Mouse (Mus musculus) hindbrain, embryonic 12.5 days (tissue): ENCODE data around the gene D930048N14Rik. TPM values are rescaled to one million over a fixed set of nuclear protein-coding genes. Genes with fewer than 3 reads are reported as not detected.
A peak's percentile ranks its signal among the peaks of the same experiment; 100 is the strongest.
"Not testable (repeated sequence)": the region's sequence is repeated elsewhere in the genome, so short reads cannot be mapped to it uniquely, and the experiment has no call there.

Source experiments
- ATAC-seq: fragments of 200-750 bp; cut with Nextera tagmentation; 2 replicates; pipeline ENCODE4 v1.8.0; 2017; ENCODE audit warnings: moderate TSS enrichment; ENCODE audit not compliant: low FRiP score
- H3K27ac ChIP-seq: fragments of 300-500 bp; sonication (generic); 2 replicates; pipeline ENCODE4 v1.5.1; 2016; ENCODE audit warnings: mild to moderate bottlenecking
- H3K27me3 ChIP-seq: fragments of 300-500 bp; sonication (generic); 2 replicates; pipeline ENCODE4 v1.6.1; 2016; ENCODE audit warnings: mild to moderate bottlenecking
- H3K36me3 ChIP-seq: fragments of 300-500 bp; sonication (generic); 2 replicates; pipeline ENCODE4 v1.6.1; 2016; ENCODE audit warnings: mild to moderate bottlenecking
- H3K4me1 ChIP-seq: fragments of 300-500 bp; sonication (generic); 2 replicates; pipeline ENCODE4 v1.6.1; 2016
- H3K4me2 ChIP-seq: fragments of 300-500 bp; sonication (generic); replicated peaks from 2 replicates; pipeline ENCODE4 v1.6.1; 2016; ENCODE audit warnings: mild to moderate bottlenecking
- H3K4me3 ChIP-seq: fragments of 300-500 bp; sonication (generic); 2 replicates; pipeline ENCODE4 v1.5.1; 2016; ENCODE audit warnings: mild to moderate bottlenecking
- H3K9ac ChIP-seq: fragments of 300-500 bp; sonication (generic); 2 replicates; pipeline ENCODE4 v1.6.1; 2016; ENCODE audit warnings: mild to moderate bottlenecking, moderate library complexity
- H3K9me3 ChIP-seq: fragments of 300-500 bp; sonication (generic); replicated peaks from 2 replicates; pipeline ENCODE4 v1.6.1; 2016; ENCODE audit warnings: mild to moderate bottlenecking
- WGBS: fragments of 180-500 bp; shearing (Covaris S2); methylation state at CpG from one replicate; pipeline ENCODE4 v1.1.7; 2016; 5-methylcytosine and 5-hydroxymethylcytosine counted together
- polyA plus RNA-seq: library from polyadenylated mRNA; unstranded; fragments of >200 nt; fragmentation: Nextera tagmentation; extraction: Ambion mirVana; gene quantifications from 2 replicates; pipeline ENCODE4 v1.2.1, GENCODE M21; 2016

D930048N14Rik gene
- polyA plus RNA-seq, 1 experiment from 2014 or later: 0.98 TPM

DNA sequence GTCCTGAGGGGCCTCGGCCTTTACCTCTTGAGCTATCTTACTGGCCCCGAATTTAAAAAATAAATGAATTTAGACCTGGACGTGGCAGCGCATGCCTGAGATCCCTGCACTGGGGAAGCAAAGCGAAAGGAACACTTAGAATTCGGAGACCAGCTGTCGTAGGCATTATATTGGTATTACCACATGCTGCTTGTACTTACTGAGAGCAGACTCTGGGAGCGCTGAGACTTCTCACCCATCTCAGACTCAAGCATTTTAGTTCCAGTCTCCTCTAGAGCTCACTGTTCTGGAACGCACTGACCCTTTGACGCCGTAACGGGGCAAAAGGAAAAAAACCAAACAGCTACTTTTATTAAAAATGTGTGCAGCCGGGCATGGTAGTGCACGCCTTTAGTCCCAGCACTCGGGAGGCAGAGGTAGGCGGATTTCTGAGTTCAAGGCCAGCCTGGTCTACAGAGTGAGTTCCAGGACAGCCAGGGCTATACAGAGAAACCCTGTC lies 11.2 kb downstream of the D930048N14Rik start:
- Histone ChIP-seq H3K4me1 (no peaks in the 10 kb centered on the region), H3K9me3 (no peaks in the 10 kb centered on the region), H3K36me3 (no peaks in the 10 kb centered on the region), H3K27ac (no peak overlapping the region), H3K27me3 (no peaks in the 10 kb centered on the region), H3K4me2 (no peak overlapping the region), H3K9ac (no peak overlapping the region), H3K4me3 (no peak overlapping the region)
- WGBS: 78% methylated on average over 16 of the region's 16 CpGs
- no peak for ATAC-seq

DNA sequence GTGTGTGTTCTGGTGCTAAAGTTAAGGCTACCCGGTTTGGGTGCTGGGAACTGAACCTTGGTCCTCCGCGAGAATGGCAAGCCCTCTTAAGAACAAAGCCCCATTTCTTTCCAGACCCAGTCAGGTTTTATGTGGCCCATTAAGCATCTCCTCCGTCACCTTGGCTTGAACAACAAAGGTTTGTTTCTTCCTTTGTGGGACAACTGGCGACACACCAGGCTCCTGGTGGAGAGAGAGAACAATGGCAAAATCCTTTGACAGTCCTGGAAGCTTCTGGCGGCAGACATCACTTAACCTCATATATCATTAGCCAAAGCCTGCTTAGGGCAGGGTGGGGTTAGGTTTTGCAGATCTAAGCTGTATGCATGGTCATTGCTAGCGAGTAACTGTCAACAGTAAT lies 11.9 kb downstream of the D930048N14Rik start:
- Histone ChIP-seq H3K27ac (no peak overlapping the region), H3K4me3 (no peak overlapping the region), H3K27me3 (no peaks in the 10 kb centered on the region), H3K36me3 (no peaks in the 10 kb centered on the region), H3K9ac (no peak overlapping the region), H3K9me3 (no peaks in the 10 kb centered on the region), H3K4me2 (no peak overlapping the region), H3K4me1 (no peaks in the 10 kb centered on the region)
- ATAC-seq: no peak
- WGBS: 71% methylated on average over 7 of the region's 7 CpGs

DNA sequence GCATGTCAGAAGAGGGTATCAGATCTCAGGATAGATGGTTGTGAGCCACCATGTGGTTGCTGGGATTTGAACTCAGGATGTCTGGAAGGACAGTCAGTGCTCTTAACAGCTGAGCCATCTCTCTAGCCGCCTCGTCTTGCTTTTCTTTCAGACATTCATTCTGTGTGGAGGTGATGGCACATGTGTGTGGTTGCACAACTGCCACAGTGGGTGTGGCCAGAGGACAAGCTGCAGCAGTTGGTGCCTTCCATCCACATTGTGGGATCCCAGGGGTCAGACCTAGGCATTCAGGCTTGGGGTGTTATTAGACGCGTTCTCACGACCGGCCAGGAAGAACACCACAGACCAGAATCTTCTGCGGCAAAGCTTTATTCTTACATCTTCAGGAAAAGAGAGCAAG lies 14.0 kb downstream of the D930048N14Rik start:
- H3K9ac ChIP-seq, H3K4me1 ChIP-seq, H3K4me3 ChIP-seq, ATAC-seq, H3K36me3 ChIP-seq, H3K9me3 ChIP-seq, H3K27me3 ChIP-seq, H3K27ac ChIP-seq, H3K4me2 ChIP-seq: not testable (repeated sequence)
- 91% methylated on average over 7 of the region's 7 CpGs for WGBS

DNA sequence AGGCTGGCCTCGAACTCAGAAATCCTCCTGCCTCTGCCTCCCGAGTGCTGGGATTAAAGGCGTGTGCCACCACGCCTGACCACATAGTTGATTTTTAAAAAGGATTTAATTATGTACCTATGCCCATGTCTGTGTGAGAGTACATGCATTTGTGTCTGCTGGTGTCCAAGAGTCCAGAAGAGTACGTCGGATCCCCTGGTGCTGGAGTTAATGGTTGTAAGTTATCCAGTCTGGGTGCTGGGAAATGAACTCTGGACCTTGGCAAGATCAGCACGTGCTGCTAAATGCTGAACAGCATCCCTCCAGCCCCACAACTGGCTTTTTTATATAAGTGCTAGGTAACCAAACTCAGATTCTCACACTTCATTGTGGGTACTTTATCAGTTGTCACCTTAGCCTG lies 20.1 kb downstream of the D930048N14Rik start:
- no peaks in the 10 kb centered on the region for H3K4me1 ChIP-seq
- no peak overlapping the region for H3K4me2 ChIP-seq
- no peaks in the 10 kb centered on the region for H3K27me3 ChIP-seq
- ATAC-seq: no peak
- H3K36me3 ChIP-seq: no peaks in the 10 kb centered on the region
- no peaks in the 10 kb centered on the region for H3K9me3 ChIP-seq
- no peak overlapping the region for H3K9ac ChIP-seq
- WGBS: 91% methylated on average over 7 of the region's 7 CpGs
- H3K27ac ChIP-seq: no peak overlapping the region
- no peak overlapping the region for H3K4me3 ChIP-seq

DNA sequence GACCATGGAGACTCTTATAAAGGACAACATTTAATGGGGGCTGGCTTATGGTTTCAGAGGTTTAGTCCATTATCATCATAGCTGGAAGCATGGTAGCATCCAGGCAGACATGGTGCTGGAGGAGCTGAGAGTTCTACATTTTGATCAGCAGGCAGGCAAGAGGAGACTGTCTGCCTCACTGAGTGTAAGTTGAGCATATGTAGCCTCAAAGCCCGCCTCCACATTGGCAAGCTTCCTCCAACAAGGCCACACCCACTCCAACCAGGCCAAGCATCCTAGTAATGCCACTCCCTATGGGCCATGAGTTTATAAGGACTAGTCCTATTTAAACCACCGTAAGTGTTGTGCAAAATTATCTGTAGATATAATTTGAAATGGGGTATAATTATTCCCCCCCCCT lies 20.6 kb downstream of the D930048N14Rik start:
- no peaks in the 10 kb centered on the region for H3K9me3 ChIP-seq
- no peaks in the 10 kb centered on the region for H3K4me1 ChIP-seq
- no peak overlapping the region for H3K4me2 ChIP-seq
- 78% methylated on average over 2 of the region's 2 CpGs for WGBS
- H3K4me3 ChIP-seq: no peak overlapping the region
- H3K27me3 ChIP-seq: no peaks in the 10 kb centered on the region; the same call in 1 of the 2 replicates
- no peaks in the 10 kb centered on the region for H3K36me3 ChIP-seq
- ATAC-seq: no peak
- H3K27ac ChIP-seq: no peak overlapping the region
- H3K9ac ChIP-seq: no peak overlapping the region

DNA sequence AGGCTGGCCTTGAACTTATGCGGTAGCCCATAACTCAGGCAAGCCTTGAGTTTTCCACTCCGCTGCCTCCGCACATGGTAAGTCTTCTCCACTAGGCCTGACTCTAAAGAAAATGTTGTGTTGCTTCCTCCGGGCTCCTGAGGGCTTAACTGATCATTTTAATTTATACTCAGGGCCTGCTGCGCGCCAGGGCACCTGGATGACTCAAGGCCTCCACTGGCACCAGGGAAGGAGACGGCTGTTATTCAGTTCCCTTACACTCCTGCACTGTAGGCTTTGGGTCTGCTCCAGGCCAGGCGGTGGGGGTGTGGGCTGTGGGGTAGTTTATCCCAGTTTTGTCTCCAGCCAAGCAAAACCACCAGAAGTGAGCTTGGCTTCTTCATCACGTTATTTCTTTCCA lies 22.5 kb downstream of the D930048N14Rik start:
- no peak overlapping the region for H3K4me2 ChIP-seq
- 82% methylated on average over 9 of the region's 9 CpGs for WGBS
- H3K9ac ChIP-seq: no peak overlapping the region
- H3K27me3 ChIP-seq: no peaks in the 10 kb centered on the region; the same call in 1 of the 2 replicates
- no peak overlapping the region for H3K27ac ChIP-seq
- H3K4me3 ChIP-seq: no peak overlapping the region
- no peaks in the 10 kb centered on the region for H3K4me1 ChIP-seq
- H3K36me3 ChIP-seq: no peaks in the 10 kb centered on the region
- no peak for ATAC-seq
- H3K9me3 ChIP-seq: no peaks in the 10 kb centered on the region

DNA sequence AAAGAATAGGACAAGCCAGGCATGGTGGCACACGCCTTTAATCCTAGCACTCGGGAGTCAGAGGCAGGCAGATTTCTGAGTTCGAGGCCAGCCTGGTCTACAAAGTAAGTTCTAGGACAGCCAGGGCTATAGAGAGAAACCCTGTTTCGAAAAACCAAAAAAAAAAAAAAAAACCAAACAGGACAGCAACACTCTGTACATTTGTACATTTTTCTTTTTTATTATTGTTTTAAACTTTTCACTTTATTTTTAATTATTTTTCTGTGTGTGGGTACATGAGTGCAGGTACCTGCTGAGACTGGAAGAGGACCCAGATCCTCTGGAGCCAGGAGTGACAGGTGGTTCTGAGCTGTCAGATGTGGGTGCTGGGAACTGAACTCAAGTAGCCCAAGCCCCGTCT lies 24.6 kb downstream of the D930048N14Rik start:
- WGBS: 73% methylated on average over 5 of the region's 5 CpGs
- no peak for ATAC-seq

DNA sequence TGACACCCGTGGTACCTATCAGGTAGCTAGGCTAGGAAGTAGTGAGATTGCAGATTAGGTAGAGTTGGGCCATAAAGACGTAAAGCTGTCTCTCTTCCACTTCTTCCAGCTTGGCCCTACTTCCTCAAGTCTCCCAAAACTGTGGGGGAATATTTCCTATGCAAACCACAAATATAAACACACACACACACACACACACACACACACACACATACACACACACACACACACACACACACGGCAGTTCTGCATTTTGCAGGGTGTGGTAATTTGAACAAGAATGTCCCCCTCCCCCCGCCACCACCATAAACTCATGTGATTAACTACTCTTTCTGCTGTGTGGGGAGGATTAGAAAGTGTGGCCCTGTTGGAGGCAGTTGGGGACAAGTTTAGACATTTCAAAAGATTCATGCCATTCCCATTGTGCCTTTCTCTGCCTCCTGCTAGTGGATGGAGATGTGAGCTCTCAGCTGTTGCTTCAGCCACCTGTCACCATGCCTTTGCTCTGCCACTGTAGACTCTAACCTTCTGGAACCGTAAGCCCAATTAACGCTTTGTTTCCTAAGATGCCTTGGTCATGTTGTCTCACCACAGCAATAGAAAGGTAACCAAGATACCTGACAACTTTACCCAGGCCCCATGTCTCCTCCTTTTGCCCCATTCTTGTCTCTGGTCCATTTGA lies 27.1 kb downstream of the D930048N14Rik start:
- WGBS: 75% methylated on average over 6 of the region's 6 CpGs
- Histone ChIP-seq H3K4me3 (no peak overlapping the region), H3K36me3 (no peaks in the 10 kb centered on the region), H3K27ac (no peak overlapping the region), H3K9me3 (no peaks in the 10 kb centered on the region), H3K4me1 (no peaks in the 10 kb centered on the region), H3K4me2 (no peak overlapping the region), H3K9ac (no peak overlapping the region), H3K27me3 (no peaks in the 10 kb centered on the region; the same call in 1 of the 2 replicates)
- ATAC-seq: no peak

More for the DNA sequence above, 24.6 kb downstream of the D930048N14Rik start:
- Histone ChIP-seq H3K4me1 (no peaks in the 10 kb centered on the region), H3K4me2 (no peak overlapping the region), H3K9ac (no peak overlapping the region), H3K27me3 (no peaks in the 10 kb centered on the region; the same call in 1 of the 2 replicates), H3K9me3 (no peaks in the 10 kb centered on the region), H3K36me3 (no peaks in the 10 kb centered on the region), H3K27ac (no peak overlapping the region), H3K4me3 (no peak overlapping the region)

DNA sequence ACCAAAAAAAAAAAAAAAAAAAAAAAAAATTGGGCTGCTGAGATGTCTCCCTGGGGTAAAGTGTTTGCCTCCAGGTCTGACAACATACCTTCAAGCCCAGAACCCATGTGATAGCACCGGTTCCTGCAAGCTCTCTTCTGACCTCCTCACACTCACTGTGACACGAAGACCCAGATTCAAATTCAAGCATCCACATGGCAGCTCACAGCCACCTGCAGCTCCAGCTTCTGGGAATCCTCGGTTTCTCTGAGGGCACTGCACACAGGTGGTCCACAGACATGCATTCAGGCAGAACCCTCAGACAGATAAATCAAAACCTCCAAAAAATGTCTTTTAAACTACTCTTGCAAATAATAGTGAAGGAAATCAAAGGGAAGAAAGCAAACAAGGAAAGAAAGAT lies 28.7 kb downstream of the D930048N14Rik start:
- no peak for ATAC-seq
- no peak overlapping the region for H3K4me2 ChIP-seq
- no peak overlapping the region for H3K27ac ChIP-seq
- 0 out of 2 replicates have a peak, but pooled peaks cover 2% of the 10 kb centered on the region for H3K36me3 ChIP-seq
- H3K4me1 ChIP-seq: no peaks in the 10 kb centered on the region
- no peaks in the 10 kb centered on the region; the same call in 1 of the 2 replicates for H3K27me3 ChIP-seq
- WGBS: 73% methylated on average over 3 of the region's 3 CpGs
- no peak overlapping the region for H3K9ac ChIP-seq
- H3K9me3 ChIP-seq: no peaks in the 10 kb centered on the region
- no peak overlapping the region for H3K4me3 ChIP-seq

DNA sequence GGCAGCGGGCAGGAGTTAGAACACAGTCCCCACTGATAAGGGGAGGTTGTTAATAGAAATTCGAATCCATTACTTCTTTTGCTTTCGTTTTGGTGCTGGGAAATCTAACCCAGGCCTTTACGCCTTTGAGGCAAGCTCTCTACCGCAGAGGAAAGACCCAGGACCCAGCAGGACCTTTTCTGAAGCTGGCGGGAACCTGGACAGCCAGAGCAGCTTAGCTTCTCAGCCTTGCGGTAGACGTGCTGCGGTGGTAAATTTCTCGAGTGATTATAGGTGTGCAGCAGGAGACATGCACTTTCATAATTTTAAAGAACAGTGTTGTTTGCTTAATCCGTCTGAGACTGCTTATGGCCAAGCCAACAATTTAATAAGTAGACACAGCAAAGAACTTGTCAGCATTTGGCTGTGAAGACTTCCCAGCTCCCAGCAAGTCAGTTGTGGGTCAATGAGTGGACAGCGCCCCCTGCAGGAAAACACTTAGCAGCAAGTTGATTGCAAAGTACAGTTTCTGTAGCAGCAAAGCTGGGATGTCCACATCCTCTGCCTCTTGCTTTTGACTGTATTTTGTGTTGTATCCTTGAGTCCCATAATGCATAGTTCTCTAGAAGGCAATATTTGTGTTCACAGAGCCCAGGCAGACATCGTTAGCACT lies 30.7 kb downstream of the D930048N14Rik start:
- H3K4me2 ChIP-seq: no peak overlapping the region
- H3K9ac ChIP-seq: no peak overlapping the region
- no peaks in the 10 kb centered on the region; the same call in 1 of the 2 replicates for H3K27me3 ChIP-seq
- WGBS: 33% methylated on average over 13 of the region's 13 CpGs
- ATAC-seq: no peak
- H3K27ac ChIP-seq: no peak overlapping the region
- no peak overlapping the region for H3K4me3 ChIP-seq
- H3K4me1 ChIP-seq: no peaks in the 10 kb centered on the region
- H3K9me3 ChIP-seq: no peaks in the 10 kb centered on the region
- H3K36me3 ChIP-seq: peaks cover 14% of the 10 kb centered on the region

DNA sequence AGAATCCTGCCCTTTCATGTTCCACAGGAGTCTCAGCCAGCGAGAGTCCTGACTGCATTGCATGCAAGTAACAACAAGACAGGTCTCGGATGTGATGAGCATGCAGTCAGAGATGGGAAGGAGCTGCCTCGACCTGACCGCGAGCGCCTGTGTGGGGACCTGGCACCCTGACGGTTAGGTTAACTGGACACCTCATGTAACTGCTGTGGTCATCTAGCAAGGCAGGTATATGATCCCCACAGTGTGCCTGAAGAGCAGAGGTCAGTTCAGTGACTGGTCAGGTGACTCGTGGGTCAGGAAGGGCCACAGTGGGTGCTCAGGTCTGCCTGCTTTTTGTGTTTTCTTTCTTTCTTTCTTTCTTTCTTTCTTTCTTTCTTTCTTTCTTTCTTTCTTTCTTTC lies 31.2 kb downstream of the D930048N14Rik start:
- Histone ChIP-seq H3K4me1 (no peaks in the 10 kb centered on the region), H3K4me3 (no peak overlapping the region), H3K27me3 (no peaks in the 10 kb centered on the region), H3K36me3 (peaks cover 14% of the 10 kb centered on the region), H3K9me3 (no peaks in the 10 kb centered on the region), H3K9ac (no peak overlapping the region), H3K4me2 (no peak overlapping the region), H3K27ac (no peak overlapping the region)
- no peak for ATAC-seq
- 47% methylated on average over 8 of the region's 8 CpGs for WGBS

DNA sequence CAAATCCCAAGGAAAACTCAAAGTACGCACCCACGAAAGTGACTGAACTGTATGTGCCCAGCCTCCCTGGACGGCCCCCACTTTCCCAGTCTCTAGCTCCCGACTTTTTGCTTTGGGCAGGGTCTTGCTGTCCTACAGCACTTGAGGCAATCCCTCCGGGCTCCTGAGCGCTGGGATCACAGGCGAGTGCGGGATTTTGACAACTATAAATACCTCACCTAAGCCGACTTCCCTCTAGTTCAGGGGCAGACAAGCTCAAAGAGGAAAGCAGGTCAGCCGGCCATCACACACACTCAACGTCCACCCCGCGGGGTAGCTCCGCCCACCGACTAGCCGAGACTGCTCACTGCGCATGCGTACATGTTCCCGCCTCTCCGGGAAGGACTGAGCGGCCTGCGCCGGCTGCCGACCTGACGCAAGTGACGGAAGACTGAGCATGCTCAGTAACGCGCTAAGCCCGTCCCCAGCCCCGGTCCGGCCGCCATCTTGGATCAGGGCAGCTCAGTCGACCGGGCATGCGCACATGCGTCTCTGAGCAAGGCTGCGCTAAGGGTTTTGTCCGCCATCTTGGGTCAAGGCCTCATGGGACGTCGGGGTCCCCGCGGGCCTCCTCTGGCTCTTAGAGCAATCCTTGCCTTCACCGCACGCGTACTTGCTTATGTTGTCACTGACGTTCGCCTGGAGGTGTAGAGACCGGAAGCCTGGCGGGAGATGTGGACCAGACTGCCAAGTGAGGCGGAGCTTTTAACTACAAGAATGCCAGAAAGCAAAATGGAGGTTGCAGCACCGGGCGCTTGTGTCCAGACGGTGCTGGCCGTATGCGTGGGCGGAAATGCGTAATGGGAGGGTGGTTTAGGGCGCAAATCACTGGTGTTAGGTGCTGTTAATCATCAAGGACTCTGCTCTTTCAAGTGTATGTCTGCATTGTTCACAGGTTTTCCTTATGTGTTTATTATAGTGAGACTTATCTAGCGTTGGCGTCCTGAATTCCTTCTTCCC lies 37.9 kb downstream of the D930048N14Rik start, which contains the start of gene 0610009B22Rik:
Gene 0610009B22Rik, minus strand, starts transcription at position 545 of the 999 bp plus-strand sequence.
- H3K9ac ChIP-seq: peak within 1 kb of the TSS; percentile 85
- peak within 1 kb of the TSS; percentile 99 for H3K27ac ChIP-seq
- peak; percentile 99 for ATAC-seq
- H3K4me2 ChIP-seq: peak within 1 kb of the TSS; percentile 77
- WGBS: under 1% methylated on average over 60 of the region's 60 CpGs
- H3K27me3 ChIP-seq: no peaks in the 10 kb centered on the region
- peaks cover 10% of the 10 kb centered on the region for H3K4me1 ChIP-seq
- H3K36me3 ChIP-seq: peaks cover 18% of the 10 kb centered on the region
- peak within 1 kb of the TSS; percentile 65 for H3K4me3 ChIP-seq
- H3K9me3 ChIP-seq: no peaks in the 10 kb centered on the region
